Mouse (Mus musculus) Patski (cell line): Measurements from ENCODE around the gene Dynlt1a. TPM values are rescaled to one million over a fixed set of nuclear protein-coding genes. Genes with fewer than 3 reads are reported as not detected.
"Not testable (repeated sequence)": the region's sequence is repeated elsewhere in the genome, so short reads cannot be mapped to it uniquely, and the experiment has no call there.

Experiments used
- ATAC-seq: fragments of 100-300 bp; one replicate; pipeline ENCODE4 v1.8.0; 2021
- CTCF ChIA-PET: fragments of 350-600 bp; sonication (Branson Sonifier 250); formaldehyde crosslinking; loops from one replicate; lab custom pipeline; 2022; ENCODE audit warnings: inconsistent platforms; lab: Charles Lee
- POLR2A ChIA-PET: fragments of 350-600 bp; sonication (Branson Sonifier 250); formaldehyde crosslinking; loops from one replicate; lab custom pipeline; 2022; ENCODE audit warnings: antibody characterized with exemption, inconsistent platforms; lab: Charles Lee
- DNase-seq: peaks from one replicate; pipeline ENCODE4 v3.0.0-alpha.2; 2011; ENCODE audit warnings: low read depth, low spot score
- H3K27me3 ChIP-seq: fragments of 371-371 bp; one replicate; pipeline ENCODE4 v1.5.1; 2021
- in situ Hi-C: fragments of 300-500 bp; cut with MboI; formaldehyde crosslinking; loops from 3 replicates; pipeline ENCODE4 v1.11.1; 2018; ENCODE audit warnings: low pct_unique_long_range_greater_than_20kb, mixed read lengths
- polyA plus RNA-seq: library from polyadenylated mRNA; unstranded; gene quantifications from one replicate; pipeline ENCODE4 v1.2.3, GENCODE M21; 2021

Dynlt1a gene
- polyA plus RNA-seq, 1 experiment from 2014 or later, result 5.7 TPM

GRCm38 (mm10) chr17:6305656-6306270 lies 11.5 kb downstream of the Dynlt1a start:
- ATAC-seq, H3K27me3 ChIP-seq, in situ Hi-C loops, CTCF ChIA-PET, DNase-seq, POLR2A ChIA-PET: not testable (repeated sequence)

- POLR2A ChIA-PET, H3K27me3 ChIP-seq, CTCF ChIA-PET, ATAC-seq, in situ Hi-C loops, DNase-seq: not testable (repeated sequence)
Observed at GRCm38 (mm10) chr17:6304891-6305290, 12.4 kb downstream of the Dynlt1a start.

GRCm38 (mm10) chr17:6300190-6300863 lies 17.0 kb downstream of the Dynlt1a start:
- CTCF ChIA-PET, H3K27me3 ChIP-seq: not testable (repeated sequence)
- ATAC-seq, result peak; percentile 4

GRCm38 (mm10) chr17:6297060-6297795 lies 20.1 kb downstream of the Dynlt1a start:
- ATAC-seq, CTCF ChIA-PET, POLR2A ChIA-PET, H3K27me3 ChIP-seq, DNase-seq, in situ Hi-C loops: not testable (repeated sequence)

More at GRCm38 (mm10) chr17:6300190-6300863, 17.0 kb downstream of the Dynlt1a start:
- POLR2A ChIA-PET, in situ Hi-C loops, DNase-seq: not testable (repeated sequence)

GRCm38 (mm10) chr17:6293882-6294281 lies 23.4 kb downstream of the Dynlt1a start:
- DNase-seq, CTCF ChIA-PET, H3K27me3 ChIP-seq, POLR2A ChIA-PET, ATAC-seq, in situ Hi-C loops: not testable (repeated sequence)

- H3K27me3 ChIP-seq, CTCF ChIA-PET, in situ Hi-C loops, POLR2A ChIA-PET, ATAC-seq, DNase-seq: not testable (repeated sequence)
Observed at GRCm38 (mm10) chr17:6289045-6289444, 28.3 kb downstream of the Dynlt1a start.

GRCm38 (mm10) chr17:6286169-6286568 lies 31.1 kb downstream of the Dynlt1a start:
- ATAC-seq, POLR2A ChIA-PET, in situ Hi-C loops, H3K27me3 ChIP-seq, DNase-seq, CTCF ChIA-PET: not testable (repeated sequence)

GRCm38 (mm10) chr17:6283137-6283536 lies 34.2 kb downstream of the Dynlt1a start:
- DNase-seq, in situ Hi-C loops, POLR2A ChIA-PET, H3K27me3 ChIP-seq, CTCF ChIA-PET, ATAC-seq: not testable (repeated sequence)

GRCm38 (mm10) chr17:6280513-6280912 lies 36.8 kb downstream of the Dynlt1a start:
- DNase-seq, ATAC-seq, H3K27me3 ChIP-seq, POLR2A ChIA-PET, CTCF ChIA-PET, in situ Hi-C loops: not testable (repeated sequence)

- DNase-seq, POLR2A ChIA-PET, H3K27me3 ChIP-seq, ATAC-seq, CTCF ChIA-PET, in situ Hi-C loops: not testable (repeated sequence)
Observed at GRCm38 (mm10) chr17:6279772-6280171, 37.5 kb downstream of the Dynlt1a start.

- in situ Hi-C loops, H3K27me3 ChIP-seq, POLR2A ChIA-PET, ATAC-seq, CTCF ChIA-PET, DNase-seq: not testable (repeated sequence)
Observed at GRCm38 (mm10) chr17:6279205-6279604, 38.1 kb downstream of the Dynlt1a start.

- CTCF ChIA-PET, in situ Hi-C loops, H3K27me3 ChIP-seq, ATAC-seq, POLR2A ChIA-PET, DNase-seq: not testable (repeated sequence)
Observed at GRCm38 (mm10) chr17:6274693-6275092, 42.6 kb downstream of the Dynlt1a start.

- in situ Hi-C loops, H3K27me3 ChIP-seq, CTCF ChIA-PET, DNase-seq, POLR2A ChIA-PET, ATAC-seq: not testable (repeated sequence)
Observed at GRCm38 (mm10) chr17:6271970-6272369, 45.3 kb downstream of the Dynlt1a start.

- H3K27me3 ChIP-seq, POLR2A ChIA-PET, DNase-seq, CTCF ChIA-PET, ATAC-seq, in situ Hi-C loops: not testable (repeated sequence)
Observed at GRCm38 (mm10) chr17:6270840-6271239, 46.5 kb downstream of the Dynlt1a start.
